Mouse (Mus musculus) cortical plate, adult 2 months (tissue): ENCODE data around the gene Pcdh10.

Experiments used
- CTCF ChIP-seq: fragments of 200-500 bp; IDR thresholded peaks from 2 replicates; pipeline ENCODE4 v1.5.1; 2011; ENCODE audit warnings: mild to moderate bottlenecking, control low read depth, low read length; ENCODE audit not compliant: insufficient read depth; ENCODE audit errors: extremely low read depth
- POLR2A ChIP-seq: fragments of 200-500 bp; IDR thresholded peaks from 2 replicates; pipeline ENCODE4 v1.6.1; 2011; ENCODE audit warnings: mild to moderate bottlenecking, low read length, control low read depth; ENCODE audit not compliant: insufficient read depth; ENCODE audit errors: extremely low read depth

DNA sequence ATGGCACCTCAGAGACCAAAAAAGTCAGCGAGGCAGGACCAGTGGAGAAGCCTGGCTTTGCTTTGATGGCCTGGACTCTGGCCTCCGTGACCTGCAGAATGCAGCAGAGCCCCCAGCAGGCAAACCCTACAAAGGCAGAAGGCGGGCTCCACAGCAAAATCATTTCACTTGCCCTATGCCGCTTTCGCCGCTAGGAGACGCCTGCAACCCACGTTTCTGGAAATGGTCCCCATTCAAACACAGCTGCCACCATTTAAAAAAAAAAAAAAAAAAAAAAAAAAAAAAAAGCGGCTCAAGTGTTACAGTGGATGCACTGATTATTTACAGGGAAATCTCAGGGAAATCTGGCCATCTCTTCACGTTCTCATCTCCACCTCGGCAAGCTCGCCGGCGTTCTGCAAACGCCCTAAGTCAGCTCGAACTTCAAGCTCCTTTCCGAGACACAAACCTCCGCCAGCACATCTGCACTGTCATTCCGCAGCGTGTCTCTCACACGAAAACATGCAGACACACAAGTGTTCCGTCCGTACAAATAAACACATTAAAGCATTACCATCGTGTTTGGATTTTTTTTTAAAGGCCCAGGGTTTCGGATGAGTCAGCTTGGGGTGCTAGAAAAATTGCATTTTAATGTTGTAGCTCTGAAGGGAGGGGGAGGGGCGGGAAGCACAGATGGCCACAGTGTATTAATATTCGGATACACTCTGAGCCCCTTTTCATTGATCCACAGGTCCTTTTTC, 2.3 kb upstream of the Pcdh10 start:
- TF ChIP-seq CTCF (peak; percentile 88), POLR2A (no peak)
